Mouse (Mus musculus) CD4-positive, CD25-positive, alpha-beta regulatory T cell, adult 2 months (primary cell): Measurements from ENCODE around the gene Ankrd13c.

ENCODE experiments used
- DNase-seq: peaks from one replicate; pipeline ENCODE4 v3.0.0-alpha.2; 2012; ENCODE audit warnings: low read depth, low spot score

The Ankrd13c gene

GRCm38 (mm10) chr3:157952716-157953115 lies 5.7 kb downstream of the Ankrd13c start:
- no peak for DNase-seq

GRCm38 (mm10) chr3:157955466-157955865 lies 8.4 kb downstream of the Ankrd13c start:
- no peak for DNase-seq

GRCm38 (mm10) chr3:157956201-157956600 lies 9.2 kb downstream of the Ankrd13c start:
- no peak for DNase-seq

GRCm38 (mm10) chr3:157957320-157957719 lies 10.3 kb downstream of the Ankrd13c start:
- DNase-seq, result no peak

GRCm38 (mm10) chr3:157971151-157971550 lies 24.1 kb downstream of the Ankrd13c start:
- no peak for DNase-seq

- no peak for DNase-seq
Observed at GRCm38 (mm10) chr3:157973236-157973635, 26.2 kb downstream of the Ankrd13c start.

GRCm38 (mm10) chr3:157979619-157980018 lies 32.6 kb downstream of the Ankrd13c start:
- DNase-seq, result no peak

- no peak for DNase-seq
Observed at GRCm38 (mm10) chr3:157993322-157993721, 46.3 kb downstream of the Ankrd13c start.

- DNase-seq, result no peak
Observed at GRCm38 (mm10) chr3:157995726-157996125, 48.7 kb downstream of the Ankrd13c start.

- DNase-seq, result no peak
Observed at GRCm38 (mm10) chr3:157998742-157999369, 51.8 kb downstream of the Ankrd13c start.

GRCm38 (mm10) chr3:158008647-158009046 lies 61.6 kb downstream of the Ankrd13c start:
- no peak for DNase-seq

- no peak for DNase-seq
Observed at GRCm38 (mm10) chr3:158009762-158010320, 62.8 kb downstream of the Ankrd13c start.

GRCm38 (mm10) chr3:158031371-158031925 lies 84.4 kb downstream of the Ankrd13c start:
- DNase-seq, result peak; percentile 94

GRCm38 (mm10) chr3:158032106-158032505 lies 85.1 kb downstream of the Ankrd13c start:
- peak; percentile 21 for DNase-seq

- no peak for DNase-seq
Observed at GRCm38 (mm10) chr3:158035866-158036265, 88.8 kb downstream of the Ankrd13c start.

- DNase-seq, result peak; percentile 98
Observed at GRCm38 (mm10) chr3:158036329-158036988, 89.4 kb downstream of the Ankrd13c start, which contains the start of the genes Srsf11 and Lrrc40. Gene Srsf11, minus strand, starts transcription at chr3:158036639. Gene Lrrc40, plus strand, starts transcription at chr3:158036662.

- no peak for DNase-seq
Observed at GRCm38 (mm10) chr3:158038106-158038505, 91.1 kb downstream of the Ankrd13c start.

- no peak for DNase-seq
Observed at GRCm38 (mm10) chr3:158040755-158041154, 93.7 kb downstream of the Ankrd13c start.

- DNase-seq, result no peak
Observed at GRCm38 (mm10) chr3:158049508-158049907, 102.5 kb downstream of the Ankrd13c start.
